Mouse (Mus musculus) heart, postnatal 0 days (tissue): ENCODE measurements around the gene Tuba8.

Experiments used
- CTCF ChIP-seq: IDR thresholded peaks from 2 replicates; pipeline ENCODE4 v1.5.1; 2016; ENCODE audit warnings: antibody characterized with exemption, control low read depth, low read depth
- EP300 ChIP-seq: IDR thresholded peaks from 2 replicates; pipeline ENCODE4 v1.6.1; 2016; ENCODE audit warnings: antibody characterized with exemption, low read depth

- TF ChIP-seq CTCF (no peak), EP300 (no peak)
Measured at GRCm38 (mm10) chr6:121162616-121163015, 47.9 kb upstream of the Tuba8 start.
